Mouse (Mus musculus) myocyte (in vitro differentiated cells): ENCODE results near the gene Arl4d. TPM values are rescaled to one million over a fixed set of nuclear protein-coding genes. Genes with fewer than 3 reads are reported as not detected.
"Not testable (repeated sequence)": the region's sequence is repeated elsewhere in the genome, so short reads cannot be mapped to it uniquely, and the experiment has no call there.

Experiments
- H3K27me3 ChIP-seq: one replicate; pipeline ENCODE4 v1.6.1; 2011; ENCODE audit not compliant: control insufficient read depth, insufficient read depth, insufficient read length
- H3K36me3 ChIP-seq: one replicate; pipeline ENCODE4 v1.6.1; 2011; ENCODE audit not compliant: control insufficient read depth, insufficient read depth
- H3K4me2 ChIP-seq: one replicate; pipeline ENCODE4 v1.6.1; 2011; ENCODE audit warnings: low read depth, control low read depth
- H3K4me3 ChIP-seq: one replicate; pipeline ENCODE4 v1.5.1; 2011; ENCODE audit warnings: mild to moderate bottlenecking, control low read depth, moderate library complexity
- H3K79me2 ChIP-seq: one replicate; pipeline ENCODE4 v1.6.1; 2011; ENCODE audit not compliant: control insufficient read depth, insufficient read depth
- H3ac ChIP-seq: one replicate; pipeline ENCODE4 v1.6.1; 2011; ENCODE audit not compliant: control insufficient read depth, insufficient read length
- CEBPB ChIP-seq: IDR thresholded peaks from 2 replicates; pipeline ENCODE4 v1.6.1; 2011; ENCODE audit warnings: mild to moderate bottlenecking, moderate library complexity; ENCODE audit not compliant: poor library complexity, insufficient read depth, severe bottlenecking
- E2F4 ChIP-seq: IDR thresholded peaks from one replicate; pipeline ENCODE4 v1.6.1; 2011; ENCODE audit warnings: mild to moderate bottlenecking, control low read depth, moderate library complexity; ENCODE audit not compliant: insufficient read depth
- MAX ChIP-seq: IDR thresholded peaks from one replicate; pipeline ENCODE4 v1.6.1; 2011; ENCODE audit warnings: low read depth, mild to moderate bottlenecking, control low read depth
- MYOD1 ChIP-seq, 3 experiments: IDR thresholded peaks; one replicate each; pipeline ENCODE4 v1.6.1; 2011; ENCODE audit warnings: control low read depth in 2 of 3, low read depth in 2 of 3, mild to moderate bottlenecking in 2 of 3, moderate library complexity in 1 of 3; ENCODE audit not compliant: insufficient read length in 2 of 3, control insufficient read depth in 1 of 3
- MYOG ChIP-seq, 3 experiments: IDR thresholded peaks; one replicate each; pipeline ENCODE4 v1.6.1; 2011; ENCODE audit warnings: control low read depth in 2 of 3, low read depth in 2 of 3, mild to moderate bottlenecking in 2 of 3; ENCODE audit not compliant: insufficient read length in 2 of 3, control insufficient read depth in 1 of 3, insufficient read depth in 1 of 3
- POLR2A ChIP-seq: IDR thresholded peaks from one replicate; pipeline ENCODE4 v1.6.1; 2011; ENCODE audit warnings: low read depth, mild to moderate bottlenecking, control low read depth, moderate library complexity; ENCODE audit not compliant: insufficient read length
- POLR2AphosphoS2 ChIP-seq: IDR thresholded peaks from one replicate; pipeline ENCODE4 v1.6.1; 2011; ENCODE audit warnings: low read depth, control low read depth; ENCODE audit not compliant: insufficient read length
- REST ChIP-seq: IDR thresholded peaks from one replicate; pipeline ENCODE4 v1.6.1; 2011; ENCODE audit warnings: mild to moderate bottlenecking, control low read depth, moderate library complexity; ENCODE audit not compliant: insufficient read depth, insufficient read length
- SRF ChIP-seq: IDR thresholded peaks from one replicate; pipeline ENCODE4 v1.6.1; 2011; ENCODE audit warnings: low read depth; ENCODE audit not compliant: control insufficient read depth, insufficient read length
- TCF12 ChIP-seq: IDR thresholded peaks from one replicate; pipeline ENCODE4 v1.6.1; 2011; ENCODE audit warnings: mild to moderate bottlenecking, control low read depth; ENCODE audit not compliant: poor library complexity, insufficient read depth, severe bottlenecking
- TCF3 ChIP-seq: IDR thresholded peaks from one replicate; pipeline ENCODE4 v1.6.1; 2011; ENCODE audit warnings: low read depth, control low read depth; ENCODE audit not compliant: insufficient read length
- USF1 ChIP-seq: IDR thresholded peaks from one replicate; pipeline ENCODE4 v1.6.1; 2011; ENCODE audit warnings: low read depth, mild to moderate bottlenecking, control low read depth, moderate library complexity
- polyA plus RNA-seq: library from polyadenylated mRNA; unstranded; fragments of >200 nt; fragmentation: generic; extraction: Trizol; gene quantifications from one replicate; pipeline ENCODE4 v1.2.1, GENCODE M21; 2012; ENCODE audit warnings: missing spikeins

Arl4d gene
- polyA plus RNA-seq, 1 experiment: 7.7 TPM

- no peaks in the 10 kb centered on the region for H3K36me3 ChIP-seq
Measured at GRCm38 (mm10) chr11:101639761-101640160, 25.6 kb upstream of the Arl4d start.

GRCm38 (mm10) chr11:101640857-101641709, 24.3 kb upstream of the Arl4d start:
- not testable (repeated sequence) for H3K27me3 ChIP-seq, H3K36me3 ChIP-seq, H3K79me2 ChIP-seq
- H3ac ChIP-seq: peak overlapping the region; percentile 34
- TF ChIP-seq POLR2AphosphoS2 (peak; percentile 56), POLR2A (peak; percentile 71)
- peak overlapping the region; percentile 77 for H3K4me2 ChIP-seq
- peak overlapping the region; percentile 22 for H3K4me3 ChIP-seq

More at GRCm38 (mm10) chr11:101639761-101640160, 25.6 kb upstream of the Arl4d start:
- no peaks in the 10 kb centered on the region for H3K79me2 ChIP-seq
- H3ac ChIP-seq: no peak overlapping the region
- TF ChIP-seq CEBPB (no peak), POLR2AphosphoS2 (no peak), TCF12 (no peak)
- no peak overlapping the region for H3K4me3 ChIP-seq
- no peak overlapping the region for H3K4me2 ChIP-seq
- H3K27me3 ChIP-seq: no peaks in the 10 kb centered on the region

GRCm38 (mm10) chr11:101641710-101642642, 23.4 kb upstream of the Arl4d start:
- Histone ChIP-seq H3K4me3 (peak overlapping the region; percentile 22), H3ac (peak overlapping the region; percentile 34), H3K4me2 (peak overlapping the region; percentile 77)
- H3K79me2 ChIP-seq, H3K27me3 ChIP-seq, H3K36me3 ChIP-seq: not testable (repeated sequence)
- TF ChIP-seq POLR2A: peak; percentile 62
- TF ChIP-seq POLR2AphosphoS2: peak; percentile 59
- peak; percentile 54; the same call in 1 of the 2 replicates for TF ChIP-seq CEBPB

- H3K36me3 ChIP-seq: no peaks in the 10 kb centered on the region
- no peaks in the 10 kb centered on the region for H3K27me3 ChIP-seq
- no peak overlapping the region for H3K4me2 ChIP-seq
- H3K79me2 ChIP-seq: no peaks in the 10 kb centered on the region
- no peak overlapping the region for H3ac ChIP-seq
- no peak for TF ChIP-seq MYOD1 (IDR thresholded peaks at IDR 0.05; ENCODE audit: control insufficient read depth in 1 of 3, insufficient read length in 2 of 3, low read depth in 2 of 3)
- TF ChIP-seq POLR2A: no peak
- TF ChIP-seq USF1: no peak
- no peak for TF ChIP-seq MYOG (IDR thresholded peaks at IDR 0.05; ENCODE audit: control insufficient read depth in 1 of 3, insufficient read depth in 1 of 3, insufficient read length in 2 of 3, low read depth in 2 of 3)
- no peak for TF ChIP-seq E2F4
- TF ChIP-seq REST: no peak
- TF ChIP-seq SRF: no peak
- TF ChIP-seq TCF12: no peak
- no peak overlapping the region for H3K4me3 ChIP-seq
Measured at GRCm38 (mm10) chr11:101642931-101643330, 22.4 kb upstream of the Arl4d start.

- H3K79me2 ChIP-seq: no peaks in the 10 kb centered on the region
- no peak overlapping the region for H3ac ChIP-seq
- H3K36me3 ChIP-seq: no peaks in the 10 kb centered on the region
- H3K4me3 ChIP-seq: no peak overlapping the region
- no peaks in the 10 kb centered on the region for H3K27me3 ChIP-seq
- no peak overlapping the region for H3K4me2 ChIP-seq
- TF ChIP-seq MYOD1 (IDR thresholded peaks at IDR 0.05; ENCODE audit: control insufficient read depth in 1 of 3, insufficient read length in 2 of 3, low read depth in 2 of 3): no peak
- no peak for TF ChIP-seq CEBPB
- TF ChIP-seq MYOG (IDR thresholded peaks at IDR 0.05; ENCODE audit: control insufficient read depth in 1 of 3, insufficient read depth in 1 of 3, insufficient read length in 2 of 3, low read depth in 2 of 3): no peak
- no peak for TF ChIP-seq TCF12
- TF ChIP-seq POLR2AphosphoS2: no peak
- no peak for TF ChIP-seq E2F4
- no peak for TF ChIP-seq TCF3
- no peak for TF ChIP-seq MAX
- no peak for TF ChIP-seq USF1
- no peak for TF ChIP-seq SRF
- no peak for TF ChIP-seq REST
- TF ChIP-seq POLR2A: no peak
Measured at GRCm38 (mm10) chr11:101644591-101644990, 20.8 kb upstream of the Arl4d start.

DNA sequence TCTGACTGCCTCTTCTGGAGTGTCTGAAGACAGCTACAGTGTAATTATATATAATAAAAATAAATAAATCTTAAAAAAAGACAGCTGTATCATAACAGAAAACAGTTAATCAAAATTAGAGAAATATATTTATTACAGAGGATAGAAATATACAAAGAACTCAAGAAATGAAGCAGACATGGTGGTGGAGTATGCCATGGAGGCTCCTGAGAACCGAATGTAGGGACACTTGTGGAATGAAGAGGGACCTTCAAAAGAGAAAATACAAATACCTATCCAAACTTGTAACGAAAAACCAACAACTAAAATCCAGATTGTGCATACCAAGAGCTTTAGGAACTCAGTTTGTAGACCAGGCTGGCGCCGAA, 20.3 kb upstream of the Arl4d start:
- H3K4me3 ChIP-seq, H3K4me2 ChIP-seq, H3K36me3 ChIP-seq, H3K79me2 ChIP-seq, H3K27me3 ChIP-seq, H3ac ChIP-seq: not testable (repeated sequence)

DNA sequence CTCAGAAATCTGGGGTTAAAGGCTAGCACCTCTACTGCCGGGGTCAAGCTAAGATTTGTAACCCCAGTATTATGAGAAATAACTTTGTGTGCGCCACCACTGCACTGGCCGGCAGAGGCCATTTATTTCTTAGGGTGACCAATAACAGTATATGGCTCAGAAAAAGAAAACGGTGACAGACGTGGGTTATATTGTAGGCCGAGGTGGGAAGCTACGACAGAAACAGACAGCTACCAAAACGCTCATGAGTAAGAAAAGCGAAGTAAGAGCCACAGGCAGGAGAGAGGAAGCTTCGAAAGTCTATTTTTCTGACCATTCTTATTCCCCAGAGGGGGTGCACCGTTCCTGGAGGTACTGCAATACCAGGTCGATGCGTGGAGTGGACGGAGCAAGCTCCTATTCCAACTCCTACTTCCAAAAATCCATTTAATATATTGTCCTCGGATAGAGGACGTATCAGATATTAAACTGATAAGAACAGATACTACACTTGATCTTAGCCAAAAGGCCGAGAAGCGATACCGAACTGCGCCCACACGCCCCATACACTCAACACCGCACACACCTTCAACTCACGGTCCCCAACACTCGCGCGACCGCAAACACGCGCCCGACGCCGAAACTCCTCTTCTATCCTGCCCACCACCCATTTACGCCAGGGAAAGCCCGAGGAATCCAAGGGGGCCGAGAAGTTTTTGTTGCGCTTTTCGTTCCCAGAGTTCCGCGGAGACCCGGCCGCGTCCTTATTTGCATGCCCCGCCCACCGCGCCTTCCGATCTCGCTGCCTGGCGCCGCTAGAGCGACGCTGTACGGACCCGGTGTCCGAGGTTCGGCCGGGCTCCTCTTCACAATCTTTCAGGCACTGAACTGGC, 19.7 kb upstream of the Arl4d start:
- H3K4me3 ChIP-seq, H3K36me3 ChIP-seq, H3ac ChIP-seq, H3K27me3 ChIP-seq, H3K79me2 ChIP-seq, H3K4me2 ChIP-seq: not testable (repeated sequence)

GRCm38 (mm10) chr11:101646283-101646794, 19.0 kb upstream of the Arl4d start:
- H3K4me3 ChIP-seq, H3ac ChIP-seq, H3K36me3 ChIP-seq, H3K27me3 ChIP-seq, H3K79me2 ChIP-seq: not testable (repeated sequence)
- peak overlapping the region; percentile 51 for H3K4me2 ChIP-seq
